Mouse (Mus musculus) liver, postnatal 0 days (tissue): ENCODE results near the gene Prss42.

Experiments
- CTCF ChIP-seq: sonication (generic); IDR thresholded peaks from 2 replicates; pipeline ENCODE4 v1.5.1; 2016; ENCODE audit warnings: antibody characterized with exemption, low read depth
- EP300 ChIP-seq: IDR thresholded peaks from 2 replicates; pipeline ENCODE4 v1.6.1; 2016; ENCODE audit warnings: antibody characterized with exemption, low read depth, mild to moderate bottlenecking

GRCm38 (mm10) chr9:110834411-110834810 is 36.4 kb downstream of the Prss42 start, which contains the start of gene Prss45:
- no peak for TF ChIP-seq CTCF
- TF ChIP-seq EP300 = no peak
